ENCODE assay signal across 7 mouse cellular contexts in the genomic region with DNA sequence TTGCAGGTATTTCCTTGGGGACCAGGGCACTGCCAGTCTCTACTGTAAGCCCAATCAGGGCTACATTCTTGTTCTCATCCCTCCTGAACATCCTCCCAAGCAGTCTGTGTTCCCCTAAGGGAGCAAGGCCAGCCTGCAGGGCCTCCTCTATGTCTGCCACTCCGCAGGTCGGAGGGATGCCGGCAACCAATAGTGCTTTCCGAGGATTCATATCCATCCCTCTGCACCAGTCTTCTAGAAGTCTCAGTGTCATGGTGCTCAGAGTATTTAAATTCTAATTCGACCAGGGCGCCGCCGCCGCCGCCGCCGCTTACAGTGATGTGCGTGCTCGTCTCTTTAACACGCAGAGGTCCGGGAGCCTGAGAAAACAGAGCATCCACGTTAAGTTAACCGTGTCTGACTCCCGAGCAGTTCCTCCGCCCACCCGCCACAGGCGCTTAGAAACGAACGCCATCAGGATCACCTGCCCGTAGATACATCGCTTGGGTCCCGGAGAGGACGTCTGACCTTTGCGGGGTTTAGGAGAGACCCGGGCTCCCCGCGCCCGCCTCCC. TPM values are rescaled to one million over a fixed set of nuclear protein-coding genes. Genes with fewer than 3 reads are reported as not detected.
DNase-seq lines count a peak whose midpoint lies in the region; ATAC-seq and TF ChIP-seq lines count a peak whose summit lies in the region.

No protein-coding gene starts in this region.

- no peaks in the 10 kb centered on the region for H3K27me3 ChIP-seq in lung, embryonic 15.5 days
- H3K27me3 ChIP-seq in embryonic facial prominence, embryonic 15.5 days: no peaks in the 10 kb centered on the region
- H3K27me3 ChIP-seq in myocyte (ENCODE audit: control insufficient read depth, insufficient read depth, insufficient read length): no peaks in the 10 kb centered on the region

- peak overlapping the region; percentile 92; the same call in 1 of the 2 replicates for H3K27ac ChIP-seq in lung, embryonic 15.5 days
- peak overlapping the region; percentile 90 for H3K27ac ChIP-seq in embryonic facial prominence, embryonic 15.5 days (replicated peaks)

- no peak for TF ChIP-seq POLR2A in myocyte (IDR thresholded peaks at IDR 0.05; ENCODE audit: insufficient read length, low read depth)

- DNase-seq in lung, postnatal 4 days: no peak
- no peak for DNase-seq in thymus, postnatal 25 days
- no peak for DNase-seq in gastrocnemius, adult 18-20 months (ENCODE audit: low spot score)

- no peak for ATAC-seq in lung, embryonic 15.5 days (ENCODE audit: borderline replicate concordance, extremely low read depth, low FRiP score, low TSS enrichment)
- ATAC-seq in embryonic facial prominence, embryonic 15.5 days (ENCODE audit: insufficient number of reproducible peaks, low FRiP score, low TSS enrichment, low read depth): peak; percentile 27; the same call in 1 of the 2 replicates
- ATAC-seq in inflammation-experienced regulatory T-cells, adult 6 months: peak; percentile 20

- H3K4me1 ChIP-seq in lung, embryonic 15.5 days: peaks cover 20% of the 10 kb centered on the region
- peaks cover 20% of the 10 kb centered on the region for H3K4me1 ChIP-seq in embryonic facial prominence, embryonic 15.5 days

- peak overlapping the region; percentile 87 for H3K9ac ChIP-seq in lung, embryonic 15.5 days
- peak overlapping the region; percentile 81 for H3K9ac ChIP-seq in embryonic facial prominence, embryonic 15.5 days

- peak overlapping the region; percentile 45 for H3ac ChIP-seq in myocyte (ENCODE audit: control insufficient read depth, insufficient read length)

- no peaks in the 10 kb centered on the region for H3K9me3 ChIP-seq in lung, embryonic 15.5 days
- no peaks in the 10 kb centered on the region for H3K9me3 ChIP-seq in embryonic facial prominence, embryonic 15.5 days (replicated peaks)

- WGBS in lung, embryonic 15.5 days: under 1% methylated on average over 33 of the region's 33 CpGs
- under 1% methylated on average over 33 of the region's 33 CpGs for WGBS in embryonic facial prominence, embryonic 15.5 days

- peak overlapping the region; percentile 89 for H3K4me3 ChIP-seq in lung, embryonic 15.5 days
- peak overlapping the region; percentile 86 for H3K4me3 ChIP-seq in embryonic facial prominence, embryonic 15.5 days (replicated peaks)
- H3K4me3 ChIP-seq in myocyte: peak overlapping the region; percentile 49

- H3K36me3 ChIP-seq in lung, embryonic 15.5 days: peaks cover 3% of the 10 kb centered on the region; the same call in 1 of the 2 replicates
- 0 out of 2 replicates have a peak, but pooled peaks cover 7% of the 10 kb centered on the region for H3K36me3 ChIP-seq in embryonic facial prominence, embryonic 15.5 days
- no peaks in the 10 kb centered on the region for H3K36me3 ChIP-seq in myocyte (ENCODE audit: control insufficient read depth, insufficient read depth)

- H3K4me2 ChIP-seq in lung, embryonic 15.5 days: peak overlapping the region; percentile 82
- peak overlapping the region; percentile 64 for H3K4me2 ChIP-seq in embryonic facial prominence, embryonic 15.5 days (replicated peaks)
- H3K4me2 ChIP-seq in myocyte (ENCODE audit: low read depth): peak overlapping the region; percentile 91

- H3K79me2 ChIP-seq in myocyte (ENCODE audit: control insufficient read depth, insufficient read depth): peaks cover 34% of the 10 kb centered on the region

TF ChIP-seq in myocyte, 11 proteins besides CTCF, POLR2A, EP300 and RAD21:
- TF ChIP-seq MYOG (IDR thresholded peaks at IDR 0.05; ENCODE audit: control insufficient read depth in 1 of 3, insufficient read depth in 1 of 3, insufficient read length in 2 of 3, low read depth in 2 of 3): no peak
- TF ChIP-seq TCF12 (IDR thresholded peaks at IDR 0.05; ENCODE audit: insufficient read depth, poor library complexity, severe bottlenecking): no peak
- no peak for TF ChIP-seq POLR2AphosphoS2 (IDR thresholded peaks at IDR 0.05; ENCODE audit: insufficient read length, low read depth)
- no peak for TF ChIP-seq SRF (IDR thresholded peaks at IDR 0.05; ENCODE audit: control insufficient read depth, insufficient read length, low read depth)
- no peak for TF ChIP-seq E2F4 (IDR thresholded peaks at IDR 0.05; ENCODE audit: insufficient read depth)
- TF ChIP-seq MYOD1 (IDR thresholded peaks at IDR 0.05; ENCODE audit: control insufficient read depth in 1 of 3, insufficient read length in 2 of 3, low read depth in 2 of 3): no peak

RNA-seq across cellular contexts. Expression of gene Moap1, which starts 0.3 kb away (rescaled TPM):
- polyA plus RNA-seq in lung, embryonic 15.5 days (2015; fragmentation: Nextera tagmentation; extraction: Ambion mirVana): 27.3 and 27.4 TPM in 2 replicates
- polyA plus RNA-seq in embryonic facial prominence, embryonic 15.5 days (2015; fragmentation: Nextera tagmentation; extraction: Ambion mirVana): 24.5 and 24.7 TPM in 2 replicates
- polyA plus RNA-seq in inflammation-experienced regulatory T-cells, adult 6 months (2017; shearing (Covaris generic)): 1 to 10 TPM; 4.7 to 6.9 (median 6.2) TPM
- 5.9 TPM for polyA plus RNA-seq in myocyte (2012; fragmentation: generic; extraction: Trizol)
- 1 to 10 TPM; 4.2 to 4.5 TPM for total RNA-seq in gastrocnemius, adult 18-20 months (2021)

RNA-seq across cellular contexts. Expression of gene Tmem251, which starts 0.5 kb away (rescaled TPM):
- 9.5 and 10.1 TPM in 2 replicates for polyA plus RNA-seq in lung, embryonic 15.5 days (2015; fragmentation: Nextera tagmentation; extraction: Ambion mirVana)
- polyA plus RNA-seq in embryonic facial prominence, embryonic 15.5 days (2015; fragmentation: Nextera tagmentation; extraction: Ambion mirVana): 8.7 and 10.2 TPM in 2 replicates
- 10 to 100 TPM in 1 of 3 experiments, 1 to 10 TPM in 2; 7.7 to 10.5 (median 9.7) TPM for polyA plus RNA-seq in inflammation-experienced regulatory T-cells, adult 6 months (2017; shearing (Covaris generic))
- 2.9 TPM for polyA plus RNA-seq in myocyte (2012; fragmentation: generic; extraction: Trizol)
- 1 to 10 TPM; 1.9 to 5.1 TPM for total RNA-seq in gastrocnemius, adult 18-20 months (2021)

RNA-seq across cellular contexts. Expression of gene Gm28051, which starts 14.5 kb away (rescaled TPM):
- not detected in 2 replicates for polyA plus RNA-seq in lung, embryonic 15.5 days (2015; fragmentation: Nextera tagmentation; extraction: Ambion mirVana)
- polyA plus RNA-seq in embryonic facial prominence, embryonic 15.5 days (2015; fragmentation: Nextera tagmentation; extraction: Ambion mirVana): not detected in 2 replicates
- polyA plus RNA-seq in inflammation-experienced regulatory T-cells, adult 6 months (2017; shearing (Covaris generic)): not detected
- 0.26 TPM for polyA plus RNA-seq in myocyte (2012; fragmentation: generic; extraction: Trizol)
- not detected for total RNA-seq in gastrocnemius, adult 18-20 months (2021)

RNA-seq across cellular contexts. Expression of gene Gon7, which starts 14.5 kb away (rescaled TPM):
- 29.5 and 31.3 TPM in 2 replicates for polyA plus RNA-seq in lung, embryonic 15.5 days (2015; fragmentation: Nextera tagmentation; extraction: Ambion mirVana)
- polyA plus RNA-seq in embryonic facial prominence, embryonic 15.5 days (2015; fragmentation: Nextera tagmentation; extraction: Ambion mirVana): 24.3 and 25.6 TPM in 2 replicates
- polyA plus RNA-seq in inflammation-experienced regulatory T-cells, adult 6 months (2017; shearing (Covaris generic)): 10 to 100 TPM; 25.6 to 36.4 (median 26.0) TPM
- polyA plus RNA-seq in myocyte (2012; fragmentation: generic; extraction: Trizol): 9.7 TPM
- total RNA-seq in gastrocnemius, adult 18-20 months (2021): 1 to 10 TPM; 8.2 to 9.7 TPM

RNA-seq across cellular contexts. Expression of gene Ubr7, which starts 14.7 kb away (rescaled TPM):
- polyA plus RNA-seq in lung, embryonic 15.5 days (2015; fragmentation: Nextera tagmentation; extraction: Ambion mirVana): 43.1 and 43.3 TPM in 2 replicates
- polyA plus RNA-seq in embryonic facial prominence, embryonic 15.5 days (2015; fragmentation: Nextera tagmentation; extraction: Ambion mirVana): 38.2 and 38.7 TPM in 2 replicates
- 10 to 100 TPM; 22.6 to 27.0 (median 23.5) TPM for polyA plus RNA-seq in inflammation-experienced regulatory T-cells, adult 6 months (2017; shearing (Covaris generic))
- polyA plus RNA-seq in myocyte (2012; fragmentation: generic; extraction: Trizol): 14.7 TPM
- total RNA-seq in gastrocnemius, adult 18-20 months (2021): 10 to 100 TPM; 14.5 to 14.8 TPM
